In genomic region chr2:153242156-153242555, GRCm38 (mm10) we compare ENCODE assay signal across 8 mouse cellular contexts. TPM values are rescaled to one million over a fixed set of nuclear protein-coding genes. Genes with fewer than 3 reads are reported as not detected.
A peak's percentile ranks its signal among the peaks of the same experiment; 100 is the strongest.
DNase-seq lines count a peak whose midpoint lies in the region; ATAC-seq lines count a peak whose summit lies in the region.

No protein-coding gene starts in this region.

- H3K27ac ChIP-seq in forebrain, embryonic 10.5 days = peak overlapping the region; percentile 100
- H3K27ac ChIP-seq in liver, embryonic 13.5 days = peak overlapping the region; percentile 99

- WGBS in forebrain, embryonic 10.5 days = 67% methylated on average over 6 of the region's 6 CpGs
- WGBS in liver, embryonic 13.5 days (ENCODE audit: insufficient replicate concordance) = 57% methylated on average over 6 of the region's 6 CpGs

- peak overlapping the region; percentile 86 for H3K4me2 ChIP-seq in liver, embryonic 13.5 days

- H3K4me3 ChIP-seq in forebrain, embryonic 10.5 days = peak overlapping the region; percentile 98
- peak overlapping the region; percentile 97 for H3K4me3 ChIP-seq in liver, embryonic 13.5 days (replicated peaks)

- no peaks in the 10 kb centered on the region for H3K9me3 ChIP-seq in forebrain, embryonic 10.5 days
- no peaks in the 10 kb centered on the region for H3K9me3 ChIP-seq in liver, embryonic 13.5 days (replicated peaks)

- H3K36me3 ChIP-seq in forebrain, embryonic 10.5 days (replicated peaks) = peaks cover 56% of the 10 kb centered on the region
- H3K36me3 ChIP-seq in liver, embryonic 13.5 days = peaks cover 50% of the 10 kb centered on the region

- H3K4me1 ChIP-seq in forebrain, embryonic 10.5 days = peaks cover 47% of the 10 kb centered on the region
- peaks cover 52% of the 10 kb centered on the region for H3K4me1 ChIP-seq in liver, embryonic 13.5 days (replicated peaks)

- H3K27me3 ChIP-seq in forebrain, embryonic 10.5 days (ENCODE audit: poor library complexity, severe bottlenecking) = no peaks in the 10 kb centered on the region
- H3K27me3 ChIP-seq in liver, embryonic 13.5 days = no peaks in the 10 kb centered on the region

- ATAC-seq in liver, embryonic 13.5 days (ENCODE audit: low read depth) = no peak
- ATAC-seq in frontal cortex, adult (ENCODE audit: low TSS enrichment) = no peak

- peak; percentile 5 for DNase-seq in embryo, embryonic 11 days
- no peak for DNase-seq in embryo, embryonic 10.5 days (ENCODE audit: low spot score)
- peak; percentile 53 for DNase-seq in 3T3-L1 (ENCODE audit: low read depth, low spot score)
- no peak for DNase-seq in forebrain, embryonic 10.5 days (ENCODE audit: extremely low spot score, low spot score)
- DNase-seq in liver, embryonic 13.5 days = no peak
- DNase-seq in right cerebral cortex, adult 2 months (ENCODE audit: low spot score in 2 of 2) = no peak
- DNase-seq in urinary bladder, postnatal 36 days (ENCODE audit: low spot score in 2 of 2) = no peak

- peak overlapping the region; percentile 99 for H3K9ac ChIP-seq in liver, embryonic 13.5 days

RNA-seq across cellular contexts. Expression of gene Pofut1, which starts 0.8 kb away (rescaled TPM):
- 5.9 and 6.4 TPM in 2 replicates for polyA plus RNA-seq in forebrain, embryonic 10.5 days (2016; fragmentation: Nextera tagmentation; extraction: Ambion mirVana)
- polyA plus RNA-seq in liver, embryonic 13.5 days (2015; fragmentation: Nextera tagmentation; extraction: Ambion mirVana) = 3.3 and 3.5 TPM in 2 replicates

RNA-seq across cellular contexts. Expression of gene Plagl2, which starts 0.9 kb away (rescaled TPM):
- polyA plus RNA-seq in forebrain, embryonic 10.5 days (2016; fragmentation: Nextera tagmentation; extraction: Ambion mirVana) = 30.5 and 31.7 TPM in 2 replicates
- 13.6 and 19.5 TPM in 2 replicates for polyA plus RNA-seq in liver, embryonic 13.5 days (2015; fragmentation: Nextera tagmentation; extraction: Ambion mirVana)

RNA-seq across cellular contexts. Expression of gene Tspyl3, which starts 16.9 kb away (rescaled TPM):
- polyA plus RNA-seq in forebrain, embryonic 10.5 days (2016; fragmentation: Nextera tagmentation; extraction: Ambion mirVana) = 5.0 and 5.4 TPM in 2 replicates
- polyA plus RNA-seq in liver, embryonic 13.5 days (2015; fragmentation: Nextera tagmentation; extraction: Ambion mirVana) = 3.0 and 3.1 TPM in 2 replicates

RNA-seq across cellular contexts. Expression of gene Kif3b, which starts 49.1 kb away (rescaled TPM):
- polyA plus RNA-seq in forebrain, embryonic 10.5 days (2016; fragmentation: Nextera tagmentation; extraction: Ambion mirVana) = 6.2 and 6.9 TPM in 2 replicates
- polyA plus RNA-seq in liver, embryonic 13.5 days (2015; fragmentation: Nextera tagmentation; extraction: Ambion mirVana) = 1.8 and 2.2 TPM in 2 replicates

Comparison
In these comparisons a context has a peak if more than half of its experiments do, and no peak if none do; other contexts are left out.
1. DNase-seq: peak in embryo, embryonic 11 days (single experiment) and 3T3-L1 (single experiment); none in embryo, embryonic 10.5 days (single experiment), forebrain, embryonic 10.5 days (single experiment), liver, embryonic 13.5 days (single experiment), right cerebral cortex, adult 2 months (0 of 2) and urinary bladder, postnatal 36 days (0 of 2).